Mouse (Mus musculus) liver, embryonic 11.5 days (tissue): ENCODE data around the gene Nr1h4. TPM values are rescaled to one million over a fixed set of nuclear protein-coding genes. Genes with fewer than 3 reads are reported as not detected.

ENCODE experiments used
- ATAC-seq: fragments of 200-750 bp; cut with Nextera tagmentation; replicated peaks from 2 replicates; pipeline ENCODE4 v1.8.0; 2017; ENCODE audit warnings: moderate number of reproducible peaks, mild to moderate bottlenecking, moderate TSS enrichment, moderate library complexity; ENCODE audit not compliant: low FRiP score
- DNase-seq: peaks from one replicate; pipeline ENCODE4 v3.0.0-alpha.2; 2017; ENCODE audit warnings: low spot score
- H3K27ac ChIP-seq: fragments of 300-500 bp; sonication (generic); 2 replicates; pipeline ENCODE4 v1.5.1; 2014; ENCODE audit warnings: mild to moderate bottlenecking, low read depth, low read length, control low read depth
- H3K27me3 ChIP-seq: fragments of 300-500 bp; sonication (generic); replicated peaks from 2 replicates; pipeline ENCODE4 v1.6.1; 2014; ENCODE audit warnings: low read length, mixed read lengths; ENCODE audit not compliant: control insufficient read depth, insufficient read depth
- H3K36me3 ChIP-seq: fragments of 300-500 bp; sonication (generic); 2 replicates; pipeline ENCODE4 v1.6.1; 2014; ENCODE audit warnings: mild to moderate bottlenecking, low read length, moderate library complexity, mixed read lengths; ENCODE audit not compliant: control insufficient read depth, insufficient read depth
- H3K4me1 ChIP-seq: fragments of 300-500 bp; sonication (generic); replicated peaks from 2 replicates; pipeline ENCODE4 v1.6.1; 2014; ENCODE audit warnings: low read length, mixed read lengths; ENCODE audit not compliant: control insufficient read depth, insufficient read depth
- H3K4me2 ChIP-seq: fragments of 300-500 bp; sonication (generic); 2 replicates; pipeline ENCODE4 v1.6.1; 2014; ENCODE audit warnings: mild to moderate bottlenecking, control low read depth, moderate library complexity
- H3K4me3 ChIP-seq: fragments of 300-500 bp; sonication (generic); 2 replicates; pipeline ENCODE4 v1.5.1; 2014; ENCODE audit warnings: low read depth, low read length, control low read depth
- H3K9ac ChIP-seq: fragments of 300-500 bp; sonication (generic); 2 replicates; pipeline ENCODE4 v1.6.1; 2014; ENCODE audit warnings: low read depth, low read length, control low read depth
- H3K9me3 ChIP-seq: fragments of 300-500 bp; sonication (generic); 2 replicates; pipeline ENCODE4 v1.6.1; 2016; ENCODE audit warnings: low read length, inconsistent platforms, mixed read lengths; ENCODE audit not compliant: control insufficient read depth
- WGBS: fragments of 180-500 bp; shearing (Covaris S2); extraction: QIAGEN DNeasy Blood & Tissue Kit; methylation state at CpG from one replicate; pipeline ENCODE4 v1.1.7; 2014; 5-methylcytosine and 5-hydroxymethylcytosine counted together
- polyA plus RNA-seq: library from polyadenylated mRNA; unstranded; fragments of >200 nt; fragmentation: Nextera tagmentation; extraction: Ambion mirVana; gene quantifications from 2 replicates; pipeline ENCODE4 v1.2.1, GENCODE M21; 2014

The Nr1h4 gene
- polyA plus RNA-seq: 0.99 and 1.9 TPM in 2 replicates

- DNase-seq (no peak), ATAC-seq (no peak)
- H3K9me3 ChIP-seq: no peaks in the 10 kb centered on the region
- H3K9ac ChIP-seq: no peak within 1 kb of the TSS
- H3K4me1 ChIP-seq: no peaks in the 10 kb centered on the region
- H3K4me2 ChIP-seq: peak within 1 kb of the TSS; percentile 11
- H3K36me3 ChIP-seq: no peaks in the 10 kb centered on the region
- no peaks in the 10 kb centered on the region for H3K27me3 ChIP-seq
- no peak within 1 kb of the TSS for H3K27ac ChIP-seq
- no peak within 1 kb of the TSS for H3K4me3 ChIP-seq
- 72% methylated on average over 17 of the region's 17 CpGs for WGBS
These were observed at the start of gene Nr1h4 for GRCm38 (mm10) chr10:89532929-89533727. Gene Nr1h4 (minus strand): TSS chr10:89533585.

- ATAC-seq (no peak), DNase-seq (no peak)
- no peak overlapping the region for H3K27ac ChIP-seq
- no peaks in the 10 kb centered on the region for H3K36me3 ChIP-seq
- H3K9ac ChIP-seq: no peak overlapping the region
- no peaks in the 10 kb centered on the region for H3K9me3 ChIP-seq
- 84% methylated on average over 4 of the region's 4 CpGs for WGBS
- no peak overlapping the region for H3K4me3 ChIP-seq
- H3K4me1 ChIP-seq: no peaks in the 10 kb centered on the region
- no peaks in the 10 kb centered on the region for H3K27me3 ChIP-seq
- H3K4me2 ChIP-seq: no peak overlapping the region
These were observed 45.4 kb upstream of the Nr1h4 start for GRCm38 (mm10) chr10:89578801-89579200.

GRCm38 (mm10) chr10:89577666-89578065 is 44.3 kb upstream of the Nr1h4 start:
- no peak overlapping the region for H3K9ac ChIP-seq
- DNase-seq (no peak), ATAC-seq (no peak)
- no peaks in the 10 kb centered on the region for H3K9me3 ChIP-seq
- no peaks in the 10 kb centered on the region for H3K36me3 ChIP-seq
- no peak overlapping the region for H3K4me2 ChIP-seq
- 83% methylated on average over 3 of the region's 3 CpGs for WGBS
- no peak overlapping the region for H3K27ac ChIP-seq
- H3K27me3 ChIP-seq: no peaks in the 10 kb centered on the region
- H3K4me3 ChIP-seq: no peak overlapping the region
- no peaks in the 10 kb centered on the region; the same call in 1 of the 2 replicates for H3K4me1 ChIP-seq

DNA sequence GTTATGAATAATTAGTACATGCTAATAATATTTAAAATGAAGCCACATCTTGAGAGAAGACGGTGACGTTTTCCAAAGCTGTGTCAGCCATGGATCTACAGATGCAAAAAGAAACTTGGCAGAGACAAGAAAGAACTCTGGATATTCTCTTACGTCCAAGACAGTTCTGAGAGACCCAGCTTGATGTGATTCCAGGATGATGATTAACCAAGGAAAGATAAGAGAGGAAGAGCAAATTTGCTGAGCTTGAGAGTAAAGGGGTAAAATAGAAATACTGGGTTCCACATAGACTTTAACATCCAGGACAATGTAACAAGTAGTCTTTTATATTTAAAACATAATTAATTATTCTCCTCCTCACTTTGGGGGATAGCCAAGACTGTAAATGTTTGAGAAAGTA is 40.0 kb upstream of the Nr1h4 start:
- Histone ChIP-seq H3K4me2 (no peak overlapping the region), H3K4me3 (no peak overlapping the region), H3K4me1 (no peaks in the 10 kb centered on the region; the same call in 1 of the 2 replicates), H3K9me3 (no peaks in the 10 kb centered on the region), H3K9ac (no peak overlapping the region), H3K27me3 (no peaks in the 10 kb centered on the region), H3K27ac (no peak overlapping the region), H3K36me3 (no peaks in the 10 kb centered on the region)
- ATAC-seq: no peak
- WGBS: 69% methylated on average over 3 of the region's 3 CpGs
- no peak for DNase-seq

- DNase-seq: no peak
- H3K9me3 ChIP-seq: no peaks in the 10 kb centered on the region
- H3K36me3 ChIP-seq: no peaks in the 10 kb centered on the region
- H3K4me1 ChIP-seq: no peaks in the 10 kb centered on the region; the same call in 1 of the 2 replicates
- H3K4me3 ChIP-seq: no peak overlapping the region
- no peak overlapping the region for H3K4me2 ChIP-seq
- no peak overlapping the region for H3K9ac ChIP-seq
- no peak overlapping the region for H3K27ac ChIP-seq
- no peak for ATAC-seq
- WGBS: 69% methylated on average over 6 of the region's 6 CpGs
- H3K27me3 ChIP-seq: no peaks in the 10 kb centered on the region
These were observed 39.6 kb upstream of the Nr1h4 start for GRCm38 (mm10) chr10:89572946-89573345.

DNA sequence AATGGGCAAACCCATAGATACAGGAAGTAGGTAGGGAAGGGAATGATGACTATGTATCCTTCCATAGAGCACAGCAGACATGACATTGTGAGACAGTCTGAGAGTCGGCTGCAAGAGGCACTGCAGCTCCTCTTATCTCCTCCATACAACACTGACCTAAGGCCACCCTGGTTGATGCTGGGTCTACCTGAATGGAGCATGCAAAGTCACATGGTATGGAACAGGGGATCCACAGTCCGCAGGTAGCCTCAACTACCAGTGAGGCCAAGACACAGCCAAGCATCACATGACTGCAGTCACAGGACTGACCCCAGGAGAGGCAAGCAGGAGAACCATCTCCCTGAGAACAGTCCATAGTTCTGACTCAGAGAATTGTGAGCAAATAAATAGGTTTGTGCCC is 34.0 kb upstream of the Nr1h4 start:
- DNase-seq (no peak), ATAC-seq (no peak)
- H3K4me1 ChIP-seq: no peaks in the 10 kb centered on the region
- H3K4me3 ChIP-seq: no peak overlapping the region
- H3K4me2 ChIP-seq: no peak overlapping the region
- no peak overlapping the region for H3K27ac ChIP-seq
- H3K27me3 ChIP-seq: no peaks in the 10 kb centered on the region
- no peaks in the 10 kb centered on the region for H3K9me3 ChIP-seq
- no peaks in the 10 kb centered on the region for H3K36me3 ChIP-seq
- H3K9ac ChIP-seq: no peak overlapping the region
- 80% methylated on average over 2 of the region's 2 CpGs for WGBS

DNA sequence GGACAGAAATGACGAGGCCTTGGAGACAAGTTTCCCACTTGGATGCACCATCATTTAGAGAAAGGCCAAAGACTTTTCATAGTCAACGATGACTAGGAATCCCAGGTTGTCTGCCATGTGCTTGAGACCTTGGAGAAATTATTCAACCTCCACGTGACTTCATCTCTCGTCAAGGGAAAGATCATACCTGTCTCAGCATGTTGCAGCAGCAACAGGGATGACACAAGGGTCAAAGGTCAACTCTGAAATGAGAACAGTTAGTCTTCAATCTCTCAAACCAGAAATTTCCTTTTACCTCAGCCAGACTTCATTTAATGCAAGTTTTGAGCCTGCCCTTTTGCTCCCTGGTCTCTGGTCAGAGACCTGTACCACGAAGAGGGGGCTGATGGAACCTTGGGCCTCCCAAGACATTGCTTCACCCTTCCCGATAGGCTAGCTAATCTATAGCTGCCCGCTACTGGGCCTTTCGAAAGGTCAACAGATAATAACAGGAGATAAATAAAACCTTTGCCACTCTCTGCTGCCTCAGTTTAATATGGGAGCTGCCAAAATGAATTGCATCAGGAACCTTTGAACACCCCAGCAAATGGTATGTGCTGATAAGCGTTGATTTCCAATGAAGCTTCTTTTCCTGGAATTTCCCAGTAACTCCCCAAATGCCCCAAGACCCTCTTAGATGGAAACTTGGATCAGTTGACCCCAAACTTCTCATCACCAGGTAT is 32.1 kb upstream of the Nr1h4 start:
- no peaks in the 10 kb centered on the region for H3K9me3 ChIP-seq
- no peak overlapping the region for H3K4me2 ChIP-seq
- DNase-seq (no peak), ATAC-seq (no peak)
- H3K9ac ChIP-seq: no peak overlapping the region
- H3K27ac ChIP-seq: no peak overlapping the region
- H3K4me3 ChIP-seq: no peak overlapping the region
- no peaks in the 10 kb centered on the region for H3K27me3 ChIP-seq
- 79% methylated on average over 9 of the region's 9 CpGs for WGBS
- H3K36me3 ChIP-seq: no peaks in the 10 kb centered on the region
- no peaks in the 10 kb centered on the region for H3K4me1 ChIP-seq

- DNase-seq (no peak), ATAC-seq (no peak)
- H3K27ac ChIP-seq: no peak overlapping the region
- no peak overlapping the region for H3K9ac ChIP-seq
- no peaks in the 10 kb centered on the region for H3K36me3 ChIP-seq
- H3K4me1 ChIP-seq: no peaks in the 10 kb centered on the region
- H3K27me3 ChIP-seq: no peaks in the 10 kb centered on the region
- no peak overlapping the region for H3K4me3 ChIP-seq
- H3K9me3 ChIP-seq: no peaks in the 10 kb centered on the region
- WGBS: 55% methylated on average over 6 of the region's 6 CpGs
- H3K4me2 ChIP-seq: no peak overlapping the region
These were observed 28.7 kb upstream of the Nr1h4 start for GRCm38 (mm10) chr10:89562113-89562512.
